Mouse (Mus musculus) spleen, adult 2 months (tissue): ENCODE measurements around the gene Erp27.

ENCODE experiments used
- CTCF ChIP-seq: fragments of 200-500 bp; IDR thresholded peaks from 2 replicates; pipeline ENCODE4 v1.5.1; 2011; ENCODE audit warnings: mild to moderate bottlenecking, inconsistent platforms; ENCODE audit not compliant: insufficient read depth, insufficient read length, insufficient replicate concordance; ENCODE audit errors: extremely low read depth
- POLR2A ChIP-seq: fragments of 200-500 bp; IDR thresholded peaks from 2 replicates; pipeline ENCODE4 v1.6.1; 2011; ENCODE audit warnings: low read depth, low read length, inconsistent platforms

GRCm38 (mm10) chr6:136934068-136934467, 12.1 kb upstream of the Erp27 start:
- TF ChIP-seq CTCF (no peak), POLR2A (no peak)
